Mouse (Mus musculus): ENCODE results near the gene Gpr83.

Gpr83 gene

GRCm38 (mm10) chr9:14903006-14903405 is 43.0 kb downstream of the Gpr83 start:
- no peak for DNase-seq (ENCODE audit: extremely low read depth, insufficient read length, low spot score)

- no peak for DNase-seq (ENCODE audit: extremely low read depth, insufficient read length, low spot score)
These were observed 43.8 kb downstream of the Gpr83 start, which contains the start of gene Izumo1r for GRCm38 (mm10) chr9:14903581-14904378. TSS of gene Izumo1r (minus strand) at chr9:14903949.

- no peak for DNase-seq (ENCODE audit: extremely low read depth, insufficient read length, low spot score)
These were observed 44.9 kb downstream of the Gpr83 start for GRCm38 (mm10) chr9:14904741-14905475.

- DNase-seq (ENCODE audit: extremely low read depth, insufficient read length, low spot score) = no peak
These were observed 45.9 kb downstream of the Gpr83 start for GRCm38 (mm10) chr9:14905956-14906355.

- no peak for DNase-seq (ENCODE audit: extremely low read depth, insufficient read length, low spot score)
These were observed 47.9 kb downstream of the Gpr83 start for GRCm38 (mm10) chr9:14907816-14908415.

GRCm38 (mm10) chr9:14909981-14910380 is 50.0 kb downstream of the Gpr83 start:
- DNase-seq (ENCODE audit: extremely low read depth, insufficient read length, low spot score) = no peak

DNA sequence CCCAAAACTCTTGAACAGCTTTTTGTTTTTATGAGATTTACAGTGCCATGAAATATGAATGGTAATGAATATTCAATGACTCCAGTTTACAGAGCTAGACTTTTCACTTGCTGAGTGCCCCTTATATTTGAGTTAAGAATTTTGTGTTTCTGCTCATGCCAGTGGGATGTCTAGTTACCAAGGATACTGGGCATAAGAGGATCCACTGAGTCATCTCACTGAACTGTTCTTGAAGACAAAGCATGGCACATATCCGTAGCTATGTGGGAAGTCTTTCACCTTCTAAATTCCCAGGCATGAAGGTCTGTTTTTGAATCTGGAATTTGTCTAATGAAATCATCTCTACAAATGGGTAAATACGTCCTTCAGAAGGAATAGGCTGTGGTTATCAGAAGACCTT is 52.0 kb downstream of the Gpr83 start:
- no peak for DNase-seq (ENCODE audit: extremely low read depth, insufficient read length, low spot score)

- no peak for DNase-seq (ENCODE audit: extremely low read depth, insufficient read length, low spot score)
These were observed 57.7 kb downstream of the Gpr83 start for GRCm38 (mm10) chr9:14917661-14918060.

DNA sequence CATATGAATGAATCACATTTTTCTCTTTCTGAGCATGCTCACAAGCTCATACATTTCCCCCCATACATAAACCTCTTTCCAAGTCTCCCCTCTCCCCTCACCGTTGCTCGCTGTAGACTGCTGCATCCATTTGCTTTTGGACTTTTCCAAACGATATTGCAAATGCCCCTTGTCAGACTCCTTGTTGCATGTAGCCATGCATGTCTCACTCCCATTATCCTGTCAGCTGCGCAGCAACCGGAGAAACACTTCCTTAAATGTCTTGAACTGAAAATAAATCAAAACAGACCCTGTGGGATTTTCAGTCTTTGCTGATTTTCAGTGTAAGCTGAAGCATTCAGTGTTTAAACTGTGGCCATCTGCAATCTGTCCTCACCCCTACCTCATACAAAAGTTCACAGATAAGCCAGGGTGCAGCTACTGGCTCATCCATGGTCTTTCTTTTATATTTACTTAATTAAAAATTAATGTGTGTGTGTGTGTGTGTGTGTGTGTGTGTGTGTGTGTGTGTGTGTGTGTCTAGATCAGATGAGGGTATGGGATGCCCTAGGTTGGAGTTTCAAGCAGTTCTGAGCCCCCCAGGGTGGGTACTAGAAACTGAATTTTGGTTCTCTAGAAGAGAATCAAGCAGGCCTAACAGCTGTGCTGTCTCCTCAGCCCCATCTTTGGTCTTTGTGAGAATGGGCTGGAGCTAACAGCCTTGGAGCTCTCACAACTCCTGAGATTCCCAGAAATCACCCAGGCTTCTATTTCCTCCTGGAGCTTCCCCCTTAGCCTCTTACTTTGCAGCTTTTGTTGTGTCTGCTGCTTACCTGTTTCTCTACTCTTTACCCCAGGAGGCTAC is 59.0 kb downstream of the Gpr83 start:
- DNase-seq (ENCODE audit: extremely low read depth, insufficient read length, low spot score) = no peak
